Mouse (Mus musculus): Measurements from ENCODE around the gene Gng12. TPM values are rescaled to one million over a fixed set of nuclear protein-coding genes. Genes with fewer than 3 reads are reported as not detected.
A peak's percentile ranks its signal among the peaks of the same experiment; 100 is the strongest.

Gene Gng12
- polyA plus RNA-seq, 1 experiment from 2014 or later = 36.9 TPM

DNA sequence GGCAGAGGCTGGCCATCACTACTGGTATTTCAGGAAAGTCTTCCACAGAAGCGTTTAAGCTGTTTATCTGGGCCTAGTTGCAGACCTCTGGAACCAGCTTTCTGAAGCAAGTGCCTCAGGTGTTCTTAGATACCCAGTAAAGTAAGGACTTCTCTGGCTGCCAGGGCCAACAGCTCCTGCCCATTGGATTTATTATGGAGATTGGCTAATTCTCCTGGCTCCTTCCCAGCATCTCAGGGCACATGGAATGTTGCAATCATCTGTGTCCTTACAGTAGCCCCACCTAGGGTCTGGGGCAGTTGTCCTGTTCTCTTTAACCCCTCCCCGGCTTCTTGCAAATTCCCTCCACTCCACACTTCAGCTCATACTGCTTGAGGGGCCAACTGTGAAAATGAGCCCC lies 102.4 kb downstream of the Gng12 start:
- 73% methylated on average over 2 of the region's 2 CpGs for WGBS (ENCODE audit: insufficient replicate concordance)
- Histone ChIP-seq H3K36me3 (ENCODE audit: control insufficient read depth, insufficient read depth) (no peaks in the 10 kb centered on the region), H3K9me3 (replicated peaks; ENCODE audit: control insufficient read depth, low read length) (no peaks in the 10 kb centered on the region), H3K4me1 (ENCODE audit: control insufficient read depth, low read depth, low read length) (peaks cover 3% of the 10 kb centered on the region), H3K27me3 (ENCODE audit: control insufficient read depth, insufficient read depth, low read depth, low read length) (no peaks in the 10 kb centered on the region), H3K4me3 (ENCODE audit: low read depth, low read length) (no peak overlapping the region), H3K4me2 (ENCODE audit: low read depth, low read length) (no peak overlapping the region), H3K27ac (ENCODE audit: low read length) (no peak overlapping the region), H3K9ac (ENCODE audit: low read depth, low read length) (no peak overlapping the region)
- ATAC-seq (ENCODE audit: low read depth) = no peak

DNA sequence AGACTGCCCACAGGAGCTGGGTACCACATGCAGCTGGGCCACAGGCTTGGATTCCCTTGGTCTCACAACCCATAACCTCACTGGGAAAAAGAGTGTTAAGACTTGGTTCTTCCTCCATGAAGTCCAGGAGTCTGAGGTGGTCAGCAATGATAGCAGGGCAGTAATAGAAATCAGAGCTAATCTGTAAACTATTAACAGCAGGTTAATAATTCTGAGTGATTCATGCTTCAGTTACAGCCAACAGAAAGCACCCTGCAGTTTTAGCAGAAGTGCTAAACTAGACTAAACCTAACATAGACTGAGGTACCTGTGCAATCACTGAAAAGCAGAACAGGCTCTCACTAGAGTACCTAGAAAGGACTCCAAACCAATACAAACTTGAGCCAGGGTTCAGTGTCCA lies 103.6 kb downstream of the Gng12 start:
- H3K9ac ChIP-seq (ENCODE audit: low read depth, low read length) = no peak overlapping the region
- H3K4me1 ChIP-seq (ENCODE audit: control insufficient read depth, low read depth, low read length) = peaks cover 3% of the 10 kb centered on the region
- no peak overlapping the region for H3K4me2 ChIP-seq (ENCODE audit: low read depth, low read length)
- no peak for ATAC-seq (ENCODE audit: low read depth)
- H3K4me3 ChIP-seq (ENCODE audit: low read depth, low read length) = no peak overlapping the region
- H3K36me3 ChIP-seq (ENCODE audit: control insufficient read depth, insufficient read depth) = no peaks in the 10 kb centered on the region
- H3K9me3 ChIP-seq (replicated peaks; ENCODE audit: control insufficient read depth, low read length) = no peaks in the 10 kb centered on the region
- H3K27me3 ChIP-seq (ENCODE audit: control insufficient read depth, insufficient read depth, low read depth, low read length) = no peaks in the 10 kb centered on the region
- no peak overlapping the region for H3K27ac ChIP-seq (ENCODE audit: low read length)

- Histone ChIP-seq H3K4me2 (ENCODE audit: low read depth, low read length) (no peak overlapping the region), H3K9me3 (replicated peaks; ENCODE audit: control insufficient read depth, low read length) (no peaks in the 10 kb centered on the region), H3K4me1 (ENCODE audit: control insufficient read depth, low read depth, low read length) (peaks cover 19% of the 10 kb centered on the region), H3K4me3 (ENCODE audit: low read depth, low read length) (no peak overlapping the region), H3K27me3 (ENCODE audit: control insufficient read depth, insufficient read depth, low read depth, low read length) (no peaks in the 10 kb centered on the region), H3K27ac (ENCODE audit: low read length) (no peak overlapping the region), H3K9ac (ENCODE audit: low read depth, low read length) (no peak overlapping the region), H3K36me3 (ENCODE audit: control insufficient read depth, insufficient read depth) (no peaks in the 10 kb centered on the region)
- 70% methylated on average over 3 of the region's 3 CpGs for WGBS (ENCODE audit: insufficient replicate concordance)
- ATAC-seq (ENCODE audit: low read depth) = no peak
These were observed 113.7 kb downstream of the Gng12 start for GRCm38 (mm10) chr6:67009888-67010287.

DNA sequence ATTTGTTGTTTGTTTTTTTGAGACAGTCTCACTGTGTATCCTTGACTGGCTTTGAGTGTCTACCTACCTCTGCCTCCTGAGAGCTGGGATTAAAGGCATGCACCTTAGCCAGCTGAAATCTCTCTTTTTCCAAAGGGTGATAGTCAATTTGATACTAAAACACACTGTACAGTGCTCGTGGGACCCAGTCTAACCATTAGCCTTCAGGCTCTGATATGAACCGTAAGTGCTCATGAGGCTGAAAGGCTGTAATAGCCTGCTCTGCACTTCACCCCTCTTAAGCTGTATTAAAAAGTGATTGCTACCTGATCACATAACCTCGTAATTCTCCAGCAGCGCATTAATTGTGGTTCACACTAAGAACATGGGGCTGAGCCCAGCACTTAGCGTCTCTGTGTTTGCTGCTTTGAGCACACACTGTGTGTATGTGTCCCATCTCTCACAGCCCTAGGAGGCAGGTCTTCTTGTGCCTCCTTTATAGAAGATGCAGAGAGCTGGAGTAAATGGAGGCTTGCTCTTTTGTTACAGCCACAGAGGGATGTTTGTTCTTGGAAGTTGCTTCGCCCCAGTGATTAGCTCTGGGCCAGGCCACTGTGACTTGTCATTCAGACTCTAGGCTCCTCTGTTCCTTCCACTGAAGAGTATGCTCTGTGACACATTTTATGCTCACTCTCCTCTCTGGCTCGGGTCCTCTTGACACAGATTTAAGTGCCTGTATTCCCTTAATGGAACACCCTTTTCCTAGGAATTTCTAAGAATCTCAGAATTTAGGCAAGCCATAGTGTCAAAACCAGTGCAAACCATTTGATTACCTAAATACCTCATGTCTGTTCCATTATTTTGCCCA lies 114.4 kb downstream of the Gng12 start:
- Histone ChIP-seq H3K4me1 (ENCODE audit: control insufficient read depth, low read depth, low read length) (peaks cover 23% of the 10 kb centered on the region), H3K4me2 (ENCODE audit: low read depth, low read length) (no peak overlapping the region), H3K9me3 (replicated peaks; ENCODE audit: control insufficient read depth, low read length) (no peaks in the 10 kb centered on the region), H3K27ac (ENCODE audit: low read length) (no peak overlapping the region), H3K36me3 (ENCODE audit: control insufficient read depth, insufficient read depth) (no peaks in the 10 kb centered on the region), H3K9ac (ENCODE audit: low read depth, low read length) (no peak overlapping the region), H3K27me3 (ENCODE audit: control insufficient read depth, insufficient read depth, low read depth, low read length) (no peaks in the 10 kb centered on the region), H3K4me3 (ENCODE audit: low read depth, low read length) (no peak overlapping the region)
- WGBS (ENCODE audit: insufficient replicate concordance) = 73% methylated on average over 7 of the region's 7 CpGs
- no peak for ATAC-seq (ENCODE audit: low read depth)

- Histone ChIP-seq H3K36me3 (ENCODE audit: control insufficient read depth, insufficient read depth) (no peaks in the 10 kb centered on the region), H3K9ac (ENCODE audit: low read depth, low read length) (no peak overlapping the region), H3K4me3 (ENCODE audit: low read depth, low read length) (no peak overlapping the region), H3K9me3 (replicated peaks; ENCODE audit: control insufficient read depth, low read length) (no peaks in the 10 kb centered on the region), H3K4me1 (ENCODE audit: control insufficient read depth, low read depth, low read length) (peaks cover 28% of the 10 kb centered on the region), H3K4me2 (ENCODE audit: low read depth, low read length) (no peak overlapping the region), H3K27ac (ENCODE audit: low read length) (no peak overlapping the region), H3K27me3 (ENCODE audit: control insufficient read depth, insufficient read depth, low read depth, low read length) (no peaks in the 10 kb centered on the region)
- ATAC-seq (ENCODE audit: low read depth) = no peak
These were observed 115.0 kb downstream of the Gng12 start for GRCm38 (mm10) chr6:67011217-67011518.

- H3K4me2 ChIP-seq (ENCODE audit: low read depth, low read length) = peak overlapping the region; percentile 15
- peak; percentile 70 for ATAC-seq (ENCODE audit: low read depth)
- no peak overlapping the region for H3K4me3 ChIP-seq (ENCODE audit: low read depth, low read length)
- H3K27ac ChIP-seq (ENCODE audit: low read length) = peak overlapping the region; percentile 79
- H3K36me3 ChIP-seq (ENCODE audit: control insufficient read depth, insufficient read depth) = no peaks in the 10 kb centered on the region
- WGBS (ENCODE audit: insufficient replicate concordance) = 68% methylated on average over 6 of the region's 6 CpGs
- peaks cover 31% of the 10 kb centered on the region for H3K4me1 ChIP-seq (ENCODE audit: control insufficient read depth, low read depth, low read length)
- no peaks in the 10 kb centered on the region for H3K27me3 ChIP-seq (ENCODE audit: control insufficient read depth, insufficient read depth, low read depth, low read length)
- H3K9ac ChIP-seq (ENCODE audit: low read depth, low read length) = peak overlapping the region; percentile 19
- no peaks in the 10 kb centered on the region for H3K9me3 ChIP-seq (replicated peaks; ENCODE audit: control insufficient read depth, low read length)
These were observed 117.2 kb downstream of the Gng12 start for GRCm38 (mm10) chr6:67013293-67013948.

GRCm38 (mm10) chr6:67013949-67014678 lies 117.9 kb downstream of the Gng12 start:
- H3K27ac ChIP-seq (ENCODE audit: low read length) = peak overlapping the region; percentile 79
- WGBS (ENCODE audit: insufficient replicate concordance) = 70% methylated on average over 9 of the region's 9 CpGs
- H3K27me3 ChIP-seq (ENCODE audit: control insufficient read depth, insufficient read depth, low read depth, low read length) = no peaks in the 10 kb centered on the region
- peaks cover 31% of the 10 kb centered on the region for H3K4me1 ChIP-seq (ENCODE audit: control insufficient read depth, low read depth, low read length)
- no peaks in the 10 kb centered on the region for H3K9me3 ChIP-seq (replicated peaks; ENCODE audit: control insufficient read depth, low read length)
- H3K4me3 ChIP-seq (ENCODE audit: low read depth, low read length) = no peak overlapping the region
- H3K36me3 ChIP-seq (ENCODE audit: control insufficient read depth, insufficient read depth) = no peaks in the 10 kb centered on the region
- peak overlapping the region; percentile 19 for H3K9ac ChIP-seq (ENCODE audit: low read depth, low read length)
- peak; percentile 71 for ATAC-seq (ENCODE audit: low read depth)
- peak overlapping the region; percentile 7 for H3K4me2 ChIP-seq (ENCODE audit: low read depth, low read length)

- ATAC-seq (ENCODE audit: low read depth) = peak; percentile 46
- no peak overlapping the region for H3K4me2 ChIP-seq (ENCODE audit: low read depth, low read length)
- no peaks in the 10 kb centered on the region for H3K36me3 ChIP-seq (ENCODE audit: control insufficient read depth, insufficient read depth)
- no peaks in the 10 kb centered on the region for H3K27me3 ChIP-seq (ENCODE audit: control insufficient read depth, insufficient read depth, low read depth, low read length)
- H3K4me1 ChIP-seq (ENCODE audit: control insufficient read depth, low read depth, low read length) = peaks cover 31% of the 10 kb centered on the region
- 71% methylated on average over 1 of the region's 1 CpGs for WGBS (ENCODE audit: insufficient replicate concordance)
- no peak overlapping the region for H3K9ac ChIP-seq (ENCODE audit: low read depth, low read length)
- H3K27ac ChIP-seq (ENCODE audit: low read length) = 0 out of 2 replicates have a peak overlapping the region, but pooled peaks have one; percentile 79
- no peaks in the 10 kb centered on the region for H3K9me3 ChIP-seq (replicated peaks; ENCODE audit: control insufficient read depth, low read length)
- H3K4me3 ChIP-seq (ENCODE audit: low read depth, low read length) = no peak overlapping the region
These were observed 118.5 kb downstream of the Gng12 start for GRCm38 (mm10) chr6:67014679-67015075.

All from liver, embryonic 16.5 days (tissue).